Mouse (Mus musculus): ENCODE data around the gene Pde3b.

DNA sequence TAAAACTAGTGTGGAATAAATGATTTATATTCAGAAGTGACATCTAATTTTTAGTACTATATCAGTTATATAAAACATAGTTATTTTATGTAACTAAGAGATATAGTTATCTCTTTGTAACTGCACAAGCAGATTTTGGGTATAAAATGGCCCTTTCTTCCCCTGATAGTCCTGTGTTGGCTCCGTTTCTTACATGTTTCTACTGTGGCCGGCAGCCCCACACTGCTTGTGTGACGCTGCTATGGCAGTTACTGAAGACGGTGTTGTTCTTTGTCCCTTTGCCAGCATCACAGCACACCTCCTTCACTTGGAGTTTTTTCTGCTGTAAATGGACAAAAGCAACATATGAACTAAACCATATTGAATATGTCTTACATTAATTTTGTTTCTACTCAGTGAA, 41.8 kb downstream of the Pde3b start:
- TF ChIP-seq CTCF (IDR thresholded peaks at IDR 0.05; ENCODE audit: low read depth) (no peak), EP300 (IDR thresholded peaks at IDR 0.05; ENCODE audit: low read depth) (no peak)
